Mouse (Mus musculus): ENCODE results near the gene Pigk.

Gene Pigk

DNA sequence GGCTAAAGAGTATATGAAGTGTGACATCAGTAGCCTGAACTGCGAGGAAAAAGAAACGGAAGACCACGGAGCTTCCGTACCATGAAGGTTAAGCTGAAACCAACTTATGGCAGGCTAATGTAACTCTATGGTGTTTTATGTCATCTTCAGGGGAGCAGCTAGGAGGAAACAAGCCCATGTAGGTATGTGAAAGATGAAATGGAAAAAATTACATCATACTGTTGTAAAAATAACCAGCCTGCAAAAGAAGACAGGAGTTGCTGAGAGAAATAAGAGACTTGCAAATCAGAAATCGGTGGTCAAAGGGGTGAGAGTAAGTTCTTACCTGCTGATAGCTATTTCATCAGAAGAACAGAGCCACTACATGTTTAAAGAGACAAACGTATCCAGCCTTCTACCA, 293.0 kb downstream of the Pigk start:
- DNase-seq: no peak

GRCm38 (mm10) chr3:153016355-153016754, 302.5 kb downstream of the Pigk start:
- DNase-seq: no peak

DNA sequence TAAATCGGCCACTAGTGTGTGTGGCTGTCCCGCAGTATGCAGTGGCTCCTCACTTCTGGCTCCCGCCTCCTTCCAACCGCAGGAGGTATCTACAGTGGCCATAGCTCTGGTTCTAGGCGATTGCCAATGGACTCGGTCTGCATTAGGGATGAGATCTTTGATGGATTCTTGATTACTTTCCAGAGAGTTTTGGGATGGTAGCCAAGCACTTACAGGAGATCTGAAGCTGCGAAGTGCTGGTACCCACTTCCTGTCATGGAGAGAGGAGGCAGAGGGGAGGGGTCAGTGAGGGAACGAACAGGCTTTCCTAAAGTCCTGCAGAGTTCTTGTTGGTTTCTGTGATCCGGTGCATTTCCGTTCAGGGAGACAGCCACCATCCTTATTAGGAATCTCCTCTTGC, 304.2 kb downstream of the Pigk start:
- DNase-seq: no peak

DNA sequence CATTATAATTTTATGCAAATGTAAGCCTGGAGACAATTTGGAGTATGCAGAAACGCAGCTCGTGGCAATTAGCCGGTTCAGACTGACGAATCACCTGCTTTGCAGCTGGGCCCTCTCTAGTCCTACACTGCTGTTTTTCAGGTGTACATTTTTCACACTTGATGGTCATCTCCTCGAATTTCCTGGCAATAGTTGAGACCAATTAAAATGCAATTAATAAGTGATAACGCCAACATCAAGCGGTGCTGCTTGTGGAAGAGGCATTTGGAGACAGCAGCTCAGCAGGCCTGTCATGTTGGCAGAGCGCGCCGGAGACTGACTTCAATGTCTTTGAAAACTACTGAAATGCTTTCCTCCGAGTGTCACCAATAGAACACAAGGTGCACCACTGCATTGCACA, 310.1 kb downstream of the Pigk start:
- DNase-seq: no peak
